Mouse (Mus musculus): ENCODE measurements around the gene Sytl3.

GRCm38 (mm10) chr17:6759717-6760292, 100.9 kb downstream of the Sytl3 start:
- TF ChIP-seq POLR2A (IDR thresholded peaks at IDR 0.05; ENCODE audit: insufficient read depth, low read depth, low read length) = no peak
- peak; percentile 40 for TF ChIP-seq CTCF (IDR thresholded peaks at IDR 0.05)
- TF ChIP-seq EP300 (IDR thresholded peaks at IDR 0.05; ENCODE audit: insufficient read depth, low read depth, low read length) = no peak
